Mouse (Mus musculus): ENCODE data around the gene Rsad1. TPM values are rescaled to one million over a fixed set of nuclear protein-coding genes. Genes with fewer than 3 reads are reported as not detected.

Gene Rsad1
- total RNA-seq, 2 experiments from 2014 or later: 8.5 to 10.3 TPM

GRCm38 (mm10) chr11:94491035-94491748 is 57.9 kb downstream of the Rsad1 start:
- DNase-seq: no peak

Other genes with a start within 250 kb of the Rsad1 start
- gene Luc7l3, start 227.3 kb downstream of the Rsad1 start, total RNA-seq (2021): 10 to 100 TPM; 31.4 to 34.7 TPM
- 100 to 1,000 TPM; 274 to 280 TPM for gene Ankrd40, start 221.3 kb downstream of the Rsad1 start, total RNA-seq (2021)
- gene Abcc3, start 156.3 kb downstream of the Rsad1 start, total RNA-seq (2021): 1 to 10 TPM; 1.7 to 1.8 TPM
- 10 to 100 TPM in 1 of 2 experiments, 1 to 10 TPM in 1; 8.7 to 10.1 TPM for gene Cacna1g, start 75.1 kb downstream of the Rsad1 start, total RNA-seq (2021)
- under 1 TPM; 0.17 to 0.54 TPM for gene Spata20, start 63.1 kb downstream of the Rsad1 start, total RNA-seq (2021)
- 10 to 100 TPM; 19.3 to 21.1 TPM for gene Epn3, start 49.3 kb downstream of the Rsad1 start, total RNA-seq (2021)
- gene Mycbpap, start 27.5 kb downstream of the Rsad1 start, total RNA-seq (2021): 1 to 10 TPM in 1 of 2 experiments, under 1 TPM in 1; 0.67 to 1.5 TPM
- 1 to 10 TPM; 1.4 to 3.2 TPM for gene Chad, start 15.8 kb upstream of the Rsad1 start, total RNA-seq (2021)
- 10 to 100 TPM; 30.4 to 33.5 TPM for gene Acsf2, start 52.6 kb upstream of the Rsad1 start, total RNA-seq (2021)
- 10 to 100 TPM; 32.0 to 32.6 TPM for gene Lrrc59, start 80.5 kb upstream of the Rsad1 start, total RNA-seq (2021)
- 10 to 100 TPM; 60.9 to 62.7 TPM for gene Mrpl27, start 104.5 kb upstream of the Rsad1 start, total RNA-seq (2021)
- under 1 TPM; 0.10 to 0.23 TPM for gene Eme1, start 104.7 kb upstream of the Rsad1 start, total RNA-seq (2021)
- gene Xylt2, start 128.3 kb upstream of the Rsad1 start, total RNA-seq (2021): 1 to 10 TPM; 6.1 to 6.9 TPM
- not detected for gene Gm11541, start 155.2 kb upstream of the Rsad1 start, total RNA-seq (2021)
- gene Cdc34b, start 192.5 kb upstream of the Rsad1 start, total RNA-seq (2021): 1 to 10 TPM in 1 of 2 experiments, under 1 TPM in 1; 0.98 to 1.1 TPM
- not detected for gene Tmem92, start 233.4 kb upstream of the Rsad1 start, total RNA-seq (2021)

Measured in heart, adult 18-20 months (tissue).